Mouse (Mus musculus) gastrocnemius, adult 8-10 months (tissue): ENCODE results near the gene Lsm4. TPM values are rescaled to one million over a fixed set of nuclear protein-coding genes. Genes with fewer than 3 reads are reported as not detected.

Experiments used
- DNase-seq, 2 experiments: peaks; one replicate each; pipeline ENCODE4 v3.0.0; 2022; ENCODE audit warnings: low spot score in 2 of 2
- total RNA-seq, 4 experiments: library from RNA; stranded (reverse); gene quantifications; 2 replicates each; pipeline ENCODE4 v1.2.4; 2022

Gene Lsm4
- total RNA-seq, 4 experiments from 2014 or later, result 64.4 to 75.4 (median 70.3) TPM

- DNase-seq, result no peak
Measured at GRCm38 (mm10) chr8:70725792-70726447, 52.9 kb downstream of the Lsm4 start.

DNA sequence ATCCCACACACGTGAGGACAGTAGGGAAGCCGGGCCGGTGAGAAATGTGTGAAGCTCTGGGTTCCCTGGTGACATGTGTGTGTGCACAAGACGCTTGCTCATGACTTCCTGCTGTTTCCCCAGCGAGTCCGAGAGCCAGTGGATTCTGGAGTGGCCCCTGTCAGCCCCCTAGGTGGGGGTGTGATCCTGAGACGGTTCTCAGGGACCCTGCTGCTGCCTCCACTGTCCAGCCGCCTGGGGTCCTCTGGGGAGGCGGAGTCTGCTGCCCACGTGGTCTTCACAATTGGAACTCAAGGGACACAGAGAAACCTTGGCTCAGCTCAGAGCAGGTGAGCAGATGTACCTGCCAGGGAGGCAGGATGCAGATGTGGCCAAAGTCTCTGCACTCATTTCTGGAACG, 53.7 kb downstream of the Lsm4 start:
- no peak for DNase-seq

Other genes starting within 250 kb of the Lsm4 start
- 10 to 100 TPM in 1 of 4 experiments, 1 to 10 TPM in 3; 7.1 to 15.3 (median 7.6) TPM for gene Crtc1, start 233.7 kb upstream of the Lsm4 start, total RNA-seq
- gene Klhl26, start 196.3 kb upstream of the Lsm4 start, total RNA-seq, result 1 to 10 TPM; 6.6 to 9.7 (median 7.5) TPM
- gene Tmem59l, start 185.9 kb upstream of the Lsm4 start, total RNA-seq, result not detected
- gene Crlf1, start 180.1 kb upstream of the Lsm4 start, total RNA-seq, result 1 to 10 TPM; 1.1 to 2.5 (median 2.3) TPM
- gene Rex1bd, start 166.5 kb upstream of the Lsm4 start, total RNA-seq, result 100 to 1,000 TPM; 175 to 196 (median 181) TPM
- 100 to 1,000 TPM; 794 to 918 (median 839) TPM for gene Uba52, start 162.4 kb upstream of the Lsm4 start, total RNA-seq
- gene Fkbp8, start 145.5 kb upstream of the Lsm4 start, total RNA-seq, result 100 to 1,000 TPM; 113 to 123 (median 120) TPM
- gene Kxd1, start 145.3 kb upstream of the Lsm4 start, total RNA-seq, result 10 to 100 TPM; 68.3 to 80.8 (median 76.7) TPM
- gene Ell, start 133.8 kb upstream of the Lsm4 start, total RNA-seq, result 10 to 100 TPM; 11.9 to 14.7 (median 12.3) TPM
- gene Isyna1, start 78.9 kb upstream of the Lsm4 start, total RNA-seq, result 1 to 10 TPM; 1.9 to 3.4 (median 2.4) TPM
- gene Ssbp4, start 64.4 kb upstream of the Lsm4 start, total RNA-seq, result 10 to 100 TPM in 3 of 4 experiments, 1 to 10 TPM in 1; 8.5 to 19.2 (median 10.4) TPM
- gene Lrrc25, start 57.1 kb upstream of the Lsm4 start, total RNA-seq, result under 1 TPM in 3 of 4 experiments, not detected in 1; 0.17 to 0.49 (median 0.22) TPM
- gene Gdf15, start 40.8 kb upstream of the Lsm4 start, total RNA-seq, result under 1 TPM in 1 of 4 experiments, not detected in 3; 0.24 TPM
- 10 to 100 TPM; 13.6 to 19.0 (median 15.7) TPM for gene Pgpep1, start 12.9 kb upstream of the Lsm4 start, total RNA-seq
- gene Jund, start 25.7 kb downstream of the Lsm4 start, total RNA-seq, result 10 to 100 TPM; 31.9 to 42.0 (median 38.3) TPM
- not detected for gene Iqcn, start 30.2 kb downstream of the Lsm4 start, total RNA-seq
- not detected for gene Gm3336, start 45.3 kb downstream of the Lsm4 start, total RNA-seq
- 1 to 10 TPM in 2 of 4 experiments, under 1 TPM in 2; 0.65 to 2.3 (median 1.1) TPM for gene Pde4c, start 50.5 kb downstream of the Lsm4 start, total RNA-seq
- gene Rab3a, start 81.4 kb downstream of the Lsm4 start, total RNA-seq, result 10 to 100 TPM; 28.5 to 34.0 (median 32.3) TPM
- 10 to 100 TPM; 19.7 to 24.6 (median 22.2) TPM for gene Mpv17l2, start 87.7 kb downstream of the Lsm4 start, total RNA-seq
- gene Pik3r2, start 103.5 kb downstream of the Lsm4 start, total RNA-seq, result 10 to 100 TPM; 14.5 to 17.4 (median 16.0) TPM
- 1 to 10 TPM; 1.7 to 4.5 (median 2.4) TPM for gene Mast3, start 131.8 kb downstream of the Lsm4 start, total RNA-seq
- gene Il12rb1, start 135.2 kb downstream of the Lsm4 start, total RNA-seq, result not detected
- 100 to 1,000 TPM in 1 of 4 experiments, 10 to 100 TPM in 3; 38.9 to 177 (median 68.9) TPM for gene Arrdc2, start 166.5 kb downstream of the Lsm4 start, total RNA-seq
- gene Kcnn1, start 190.0 kb downstream of the Lsm4 start, total RNA-seq, result 10 to 100 TPM; 18.0 to 21.5 (median 20.5) TPM
- gene Ccdc124, start 200.7 kb downstream of the Lsm4 start, total RNA-seq, result 10 to 100 TPM; 61.7 to 77.8 (median 67.5) TPM
- not detected for gene Slc5a5, start 219.5 kb downstream of the Lsm4 start, total RNA-seq
- gene Rpl18a, start 224.2 kb downstream of the Lsm4 start, total RNA-seq, result 1,000 to 10,000 TPM in 2 of 4 experiments, 100 to 1,000 TPM in 2; 935 to 1,159 (median 1,025) TPM
- gene Map1s, start 232.7 kb downstream of the Lsm4 start, total RNA-seq, result 10 to 100 TPM in 3 of 4 experiments, 1 to 10 TPM in 1; 9.2 to 15.9 (median 13.7) TPM